Mouse (Mus musculus) lung, embryonic 16.5 days (tissue): ENCODE results near the gene Lrrc73. TPM values are rescaled to one million over a fixed set of nuclear protein-coding genes. Genes with fewer than 3 reads are reported as not detected.

Experiments used
- ATAC-seq: fragments of 200-750 bp; cut with Nextera tagmentation; 2 replicates; pipeline ENCODE4 v1.8.0; 2017; ENCODE audit warnings: low read depth, mild to moderate bottlenecking, moderate library complexity
- H3K27ac ChIP-seq: fragments of 300-500 bp; sonication (generic); 2 replicates; pipeline ENCODE4 v1.5.1; 2014; ENCODE audit warnings: mild to moderate bottlenecking, control low read depth, low read length
- H3K27me3 ChIP-seq: fragments of 300-500 bp; sonication (generic); 2 replicates; pipeline ENCODE4 v1.6.1; 2014; ENCODE audit warnings: low read depth, low read length, mixed read lengths; ENCODE audit not compliant: control insufficient read depth, insufficient read depth
- H3K36me3 ChIP-seq: fragments of 300-500 bp; sonication (generic); 2 replicates; pipeline ENCODE4 v1.6.1; 2014; ENCODE audit warnings: low read length; ENCODE audit not compliant: control insufficient read depth, insufficient read depth
- H3K4me1 ChIP-seq: fragments of 300-500 bp; sonication (generic); replicated peaks from 2 replicates; pipeline ENCODE4 v1.6.1; 2014; ENCODE audit warnings: low read length, mixed read lengths; ENCODE audit not compliant: control insufficient read depth, insufficient read depth
- H3K4me2 ChIP-seq: fragments of 300-500 bp; sonication (generic); 2 replicates; pipeline ENCODE4 v1.6.1; 2014; ENCODE audit warnings: low read depth, low read length, control low read depth
- H3K4me3 ChIP-seq: fragments of 300-500 bp; sonication (generic); 2 replicates; pipeline ENCODE4 v1.5.1; 2014; ENCODE audit warnings: mild to moderate bottlenecking, low read length, control low read depth
- H3K9ac ChIP-seq: fragments of 300-500 bp; sonication (generic); 2 replicates; pipeline ENCODE4 v1.6.1; 2014; ENCODE audit warnings: low read length, control low read depth
- H3K9me3 ChIP-seq: fragments of 300-500 bp; sonication (generic); 2 replicates; pipeline ENCODE4 v1.6.1; 2016; ENCODE audit warnings: low read length; ENCODE audit not compliant: control insufficient read depth
- WGBS: fragments of 180-500 bp; shearing (Covaris S2); extraction: QIAGEN DNeasy Blood & Tissue Kit; methylation state at CpG from one replicate; pipeline ENCODE4 v1.1.7; 2014; 5-methylcytosine and 5-hydroxymethylcytosine counted together
- polyA plus RNA-seq: library from polyadenylated mRNA; unstranded; fragments of >200 nt; fragmentation: Nextera tagmentation; extraction: Ambion mirVana; gene quantifications from 2 replicates; pipeline ENCODE4 v1.2.1, GENCODE M21; 2015

Lrrc73 gene
- polyA plus RNA-seq, 1 experiment from 2014 or later = 0.69 TPM

GRCm38 (mm10) chr17:46254106-46254505 lies 775 bp downstream of the Lrrc73 start:
- H3K9me3 ChIP-seq = peaks cover 5% of the 10 kb centered on the region; the same call in 1 of the 2 replicates
- H3K36me3 ChIP-seq = peaks cover 40% of the 10 kb centered on the region
- under 1% methylated on average over 48 of the region's 54 CpGs for WGBS
- peaks cover 7% of the 10 kb centered on the region for H3K4me1 ChIP-seq
- H3K4me3 ChIP-seq = peak overlapping the region; percentile 71
- H3K27ac ChIP-seq = no peak overlapping the region
- H3K4me2 ChIP-seq = peak overlapping the region; percentile 100
- H3K9ac ChIP-seq = peak overlapping the region; percentile 66
- ATAC-seq = peak; percentile 43
- H3K27me3 ChIP-seq = peaks cover 16% of the 10 kb centered on the region

GRCm38 (mm10) chr17:46255147-46255546 lies 1.8 kb downstream of the Lrrc73 start:
- Histone ChIP-seq H3K9ac (no peak overlapping the region), H3K36me3 (peaks cover 44% of the 10 kb centered on the region), H3K4me2 (no peak overlapping the region), H3K27me3 (peaks cover 16% of the 10 kb centered on the region), H3K4me1 (peaks cover 4% of the 10 kb centered on the region; the same call in 1 of the 2 replicates), H3K27ac (no peak overlapping the region), H3K4me3 (no peak overlapping the region), H3K9me3 (peaks cover 5% of the 10 kb centered on the region; the same call in 1 of the 2 replicates)
- ATAC-seq = no peak
- WGBS = 15% methylated on average over 6 of the region's 6 CpGs

DNA sequence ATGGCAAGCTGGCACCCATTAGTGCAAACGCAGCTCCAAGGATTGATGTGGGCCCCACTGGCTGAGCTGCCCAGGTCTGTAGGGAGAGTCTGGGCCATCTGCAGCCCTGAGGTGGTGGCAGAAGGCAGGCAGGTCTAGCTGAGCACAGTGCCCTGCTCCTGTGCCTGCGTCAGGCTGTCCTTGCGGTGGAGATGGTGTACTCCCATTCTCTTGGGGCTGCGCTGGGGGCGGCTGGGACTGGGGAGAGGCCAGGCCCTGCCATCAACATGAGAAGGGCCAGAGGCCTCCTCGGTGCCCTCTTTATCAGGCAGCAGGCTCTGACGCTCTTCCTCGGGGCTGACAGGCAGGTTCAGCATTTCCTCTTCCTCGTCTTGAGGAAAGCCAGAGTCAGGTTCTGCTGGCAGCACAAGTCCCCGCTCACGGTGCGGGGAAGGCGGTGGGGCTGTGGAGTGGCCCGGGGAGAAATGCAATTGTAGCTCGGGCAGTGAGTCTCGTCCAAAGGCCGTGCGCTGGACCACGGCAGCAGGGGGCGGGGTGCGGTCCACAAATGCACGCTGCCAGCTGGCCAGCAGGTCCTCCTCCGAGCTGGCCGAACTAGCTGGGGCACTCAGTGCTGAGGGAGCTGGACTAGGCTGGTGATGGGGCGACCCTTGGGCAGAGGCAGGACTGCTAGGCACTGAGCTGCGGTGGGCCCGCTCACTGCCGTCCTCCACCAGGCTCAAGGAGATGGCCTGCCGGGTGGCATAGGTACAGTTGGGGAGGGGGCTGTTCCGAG lies 5.1 kb downstream of the Lrrc73 start:
- ATAC-seq = no peak

DNA sequence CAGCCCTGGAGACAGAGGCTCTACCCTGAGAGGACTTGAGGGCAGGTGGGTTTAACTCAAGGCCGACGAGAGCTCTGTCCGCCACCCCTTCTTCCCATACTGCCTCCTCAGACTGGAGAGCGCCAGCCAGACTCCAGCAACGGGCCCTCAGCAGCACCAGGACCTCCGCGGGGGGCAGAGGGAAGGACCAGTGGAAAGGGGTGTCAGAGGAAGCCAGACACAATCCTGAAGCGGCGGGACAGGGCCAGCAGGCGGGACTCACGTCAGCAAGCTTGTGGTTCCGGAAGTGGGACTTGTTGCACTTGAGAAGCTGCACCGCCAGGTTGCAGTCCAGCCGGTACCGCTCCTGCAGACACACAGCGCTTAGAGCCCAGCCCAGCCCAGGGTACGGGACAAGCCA lies 6.3 kb downstream of the Lrrc73 start:
- no peak overlapping the region for H3K4me3 ChIP-seq
- H3K9me3 ChIP-seq = peaks cover 5% of the 10 kb centered on the region; the same call in 1 of the 2 replicates
- ATAC-seq = no peak
- H3K4me2 ChIP-seq = no peak overlapping the region
- WGBS = 85% methylated on average over 17 of the region's 17 CpGs
- H3K27ac ChIP-seq = no peak overlapping the region
- H3K36me3 ChIP-seq = peaks cover 46% of the 10 kb centered on the region
- peaks cover 7% of the 10 kb centered on the region for H3K27me3 ChIP-seq
- H3K9ac ChIP-seq = no peak overlapping the region
- H3K4me1 ChIP-seq = no peaks in the 10 kb centered on the region

More for the DNA sequence above, 5.1 kb downstream of the Lrrc73 start:
- Histone ChIP-seq H3K27me3 (peaks cover 16% of the 10 kb centered on the region), H3K36me3 (peaks cover 37% of the 10 kb centered on the region), H3K9me3 (peaks cover 5% of the 10 kb centered on the region; the same call in 1 of the 2 replicates), H3K4me3 (no peak overlapping the region), H3K4me2 (no peak overlapping the region), H3K27ac (no peak overlapping the region), H3K9ac (no peak overlapping the region), H3K4me1 (peaks cover under 1% of the 10 kb centered on the region; the same call in 1 of the 2 replicates)
- 84% methylated on average over 30 of the region's 30 CpGs for WGBS

DNA sequence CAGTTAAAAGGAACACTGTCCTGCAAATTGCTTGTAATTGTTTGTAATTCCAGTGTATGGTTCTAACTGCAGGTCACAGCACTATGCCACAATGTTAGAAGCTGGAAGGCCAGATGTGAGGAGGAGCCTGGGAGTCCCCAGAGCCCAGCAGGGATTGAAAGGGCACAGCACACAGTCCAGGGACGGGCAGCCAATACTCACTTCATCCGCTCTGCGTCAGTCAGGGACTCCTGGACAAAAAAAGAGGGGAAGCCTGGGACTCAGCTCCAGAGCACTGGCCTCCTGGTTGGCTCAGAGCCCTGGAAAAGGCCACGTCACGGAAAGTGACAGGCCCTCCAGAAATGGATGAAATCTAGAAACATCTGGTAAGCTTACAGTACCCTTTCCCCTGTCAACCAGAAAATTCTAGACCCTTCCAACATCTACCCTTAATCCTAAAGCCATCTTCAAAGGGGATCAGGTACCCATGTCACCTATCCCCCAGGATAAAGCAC lies 8.9 kb downstream of the Lrrc73 start:
- no peak overlapping the region for H3K4me3 ChIP-seq
- H3K9ac ChIP-seq = no peak overlapping the region
- 87% methylated on average over 5 of the region's 5 CpGs for WGBS
- no peak overlapping the region for H3K4me2 ChIP-seq
- peaks cover 10% of the 10 kb centered on the region for H3K4me1 ChIP-seq
- no peaks in the 10 kb centered on the region for H3K27me3 ChIP-seq
- no peak overlapping the region for H3K27ac ChIP-seq
- ATAC-seq = no peak
- H3K36me3 ChIP-seq = peaks cover 41% of the 10 kb centered on the region
- H3K9me3 ChIP-seq = no peaks in the 10 kb centered on the region

GRCm38 (mm10) chr17:46265502-46265901 lies 12.2 kb downstream of the Lrrc73 start:
- Histone ChIP-seq H3K27ac (peak overlapping the region; percentile 86), H3K4me1 (peaks cover 19% of the 10 kb centered on the region), H3K9ac (peak overlapping the region; percentile 31; the same call in 1 of the 2 replicates), H3K4me3 (no peak overlapping the region), H3K27me3 (no peaks in the 10 kb centered on the region), H3K9me3 (no peaks in the 10 kb centered on the region), H3K4me2 (no peak overlapping the region), H3K36me3 (peaks cover 24% of the 10 kb centered on the region)
- WGBS = 80% methylated on average over 12 of the region's 12 CpGs
- no peak for ATAC-seq

- Histone ChIP-seq H3K27ac (peak overlapping the region; percentile 86), H3K9me3 (no peaks in the 10 kb centered on the region), H3K36me3 (peaks cover 21% of the 10 kb centered on the region), H3K4me2 (no peak overlapping the region), H3K27me3 (no peaks in the 10 kb centered on the region), H3K4me1 (peaks cover 21% of the 10 kb centered on the region), H3K4me3 (no peak overlapping the region), H3K9ac (peak overlapping the region; percentile 31; the same call in 1 of the 2 replicates)
- peak; percentile 88 for ATAC-seq
- WGBS = 15% methylated on average over 14 of the region's 14 CpGs
These were observed 12.7 kb downstream of the Lrrc73 start for GRCm38 (mm10) chr17:46265918-46266618.

DNA sequence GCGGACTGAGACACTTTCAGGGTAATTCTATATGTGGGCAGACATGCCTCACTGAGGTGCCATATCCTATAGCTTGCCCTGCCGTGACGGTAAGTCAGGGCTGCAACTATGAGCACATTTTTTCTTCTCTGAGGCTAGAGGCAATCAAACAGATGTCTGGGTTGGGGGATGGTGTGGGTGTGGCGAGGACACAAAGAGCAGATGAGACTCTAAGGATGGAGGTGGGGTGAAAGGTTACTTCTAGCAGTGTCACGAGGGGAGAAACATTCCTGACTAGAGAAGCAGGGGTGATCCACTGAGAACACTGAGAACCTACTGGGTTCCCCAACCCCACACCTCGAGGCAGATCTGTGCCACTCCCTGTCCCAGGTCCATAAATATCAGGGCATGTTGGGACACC lies 13.7 kb downstream of the Lrrc73 start:
- peaks cover 21% of the 10 kb centered on the region for H3K4me1 ChIP-seq
- 57% methylated on average over 6 of the region's 6 CpGs for WGBS
- H3K4me3 ChIP-seq = no peak overlapping the region
- no peak overlapping the region for H3K9ac ChIP-seq
- H3K27me3 ChIP-seq = no peaks in the 10 kb centered on the region
- H3K9me3 ChIP-seq = no peaks in the 10 kb centered on the region
- no peak overlapping the region for H3K4me2 ChIP-seq
- peaks cover 20% of the 10 kb centered on the region for H3K36me3 ChIP-seq
- peak overlapping the region; percentile 86 for H3K27ac ChIP-seq
- ATAC-seq = no peak

DNA sequence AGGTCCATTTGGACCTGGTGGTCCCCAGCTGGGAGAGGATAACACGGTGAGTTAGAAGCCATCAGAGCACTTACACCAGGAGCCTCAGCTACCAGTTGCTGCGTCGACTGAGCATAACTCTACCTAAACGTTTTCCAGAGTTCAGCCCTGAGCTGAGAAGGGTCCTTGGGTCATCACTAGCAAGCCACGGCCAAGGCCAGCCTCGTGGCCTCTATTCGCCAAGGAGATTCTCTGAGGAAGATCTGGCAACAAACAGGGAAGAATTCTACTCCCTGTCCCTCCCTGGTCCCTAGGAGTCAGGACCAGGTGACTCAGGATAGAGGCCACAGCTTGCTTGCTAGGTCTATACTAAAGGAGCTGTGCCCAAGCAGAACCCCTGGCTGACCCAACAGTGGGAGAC lies 14.2 kb downstream of the Lrrc73 start:
- peaks cover 21% of the 10 kb centered on the region for H3K4me1 ChIP-seq
- no peak overlapping the region for H3K9ac ChIP-seq
- H3K36me3 ChIP-seq = peaks cover 16% of the 10 kb centered on the region
- peak overlapping the region; percentile 86 for H3K27ac ChIP-seq
- no peaks in the 10 kb centered on the region for H3K27me3 ChIP-seq
- ATAC-seq = no peak
- no peak overlapping the region for H3K4me2 ChIP-seq
- no peaks in the 10 kb centered on the region for H3K9me3 ChIP-seq
- no peak overlapping the region for H3K4me3 ChIP-seq
- 86% methylated on average over 7 of the region's 7 CpGs for WGBS
